Mouse (Mus musculus) regulatory T cell (primary cell): Measurements from ENCODE around the gene Gm11099.

Experiments
- in situ Hi-C: fragments of 300-600 bp; cut with MboI, MseI; formaldehyde crosslinking; loops from one replicate; pipeline ENCODE4 v1.15.1; 2025; ENCODE audit warnings: high pct_unique_total_duplicates

The Gm11099 gene

GRCm38 (mm10) chr2:58859134-58859533, at the start of gene Gm11099:
Gene Gm11099 (plus strand): TSS chr2:58859434.
- in situ Hi-C loops, result loop anchor here (5.0 kb wide), 1 partner anchor 63 kb away; no protein-coding TSS in a partner anchor

GRCm38 (mm10) chr2:58812941-58813340, 46.3 kb upstream of the Gm11099 start:
- in situ Hi-C loops, result no loop called here

- in situ Hi-C loops, result no loop called here
Measured at GRCm38 (mm10) chr2:58828910-58829600, 30.2 kb upstream of the Gm11099 start.

- in situ Hi-C loops, result no loop called here
Measured at GRCm38 (mm10) chr2:58829981-58830742, 29.1 kb upstream of the Gm11099 start.

GRCm38 (mm10) chr2:58832253-58832980, 26.8 kb upstream of the Gm11099 start:
- in situ Hi-C loops, result no loop called here

GRCm38 (mm10) chr2:58841021-58841420, 18.2 kb upstream of the Gm11099 start:
- in situ Hi-C loops, result loop anchor here (10.0 kb wide), 1 partner anchor 816 kb away; no protein-coding TSS in a partner anchor

- in situ Hi-C loops, result loop anchor here (10.0 kb wide), 1 partner anchor 818 kb away; no protein-coding TSS in a partner anchor
Measured at GRCm38 (mm10) chr2:58842443-58842842, 16.8 kb upstream of the Gm11099 start.

- in situ Hi-C loops, result loop anchor here (10.0 kb wide), 1 partner anchor 820 kb away; no protein-coding TSS in a partner anchor
Measured at GRCm38 (mm10) chr2:58844499-58844898, 14.7 kb upstream of the Gm11099 start.

- in situ Hi-C loops, result no loop called here
Measured at GRCm38 (mm10) chr2:58879876-58880275, 20.6 kb downstream of the Gm11099 start.

- in situ Hi-C loops, result loop anchor here (10.0 to 25.0 kb wide), 2 partner anchors 818 to 1500 kb away; no protein-coding TSS in a partner anchor
Measured at GRCm38 (mm10) chr2:58905057-58905456, 45.8 kb downstream of the Gm11099 start.

GRCm38 (mm10) chr2:58906814-58907516, 47.7 kb downstream of the Gm11099 start:
- in situ Hi-C loops, result loop anchor here (10.0 to 25.0 kb wide), 2 partner anchors 820 to 1498 kb away; no protein-coding TSS in a partner anchor

- in situ Hi-C loops, result loop anchor here (25.0 kb wide), 1 partner anchor 825 kb away; no protein-coding TSS in a partner anchor
Measured at GRCm38 (mm10) chr2:58912339-58912738, 53.1 kb downstream of the Gm11099 start.

GRCm38 (mm10) chr2:58918351-58918750, 59.1 kb downstream of the Gm11099 start:
- in situ Hi-C loops, result loop anchor here (25.0 kb wide), 1 partner anchor 831 kb away; no protein-coding TSS in a partner anchor

- in situ Hi-C loops, result no loop called here
Measured at GRCm38 (mm10) chr2:58925551-58925950, 66.3 kb downstream of the Gm11099 start.

GRCm38 (mm10) chr2:58941361-58941760, 82.1 kb downstream of the Gm11099 start:
- in situ Hi-C loops, result no loop called here

GRCm38 (mm10) chr2:58948796-58949195, 89.6 kb downstream of the Gm11099 start:
- in situ Hi-C loops, result no loop called here

- in situ Hi-C loops, result no loop called here
Measured at GRCm38 (mm10) chr2:58952101-58952500, 92.9 kb downstream of the Gm11099 start.

GRCm38 (mm10) chr2:58956351-58956750, 97.1 kb downstream of the Gm11099 start:
- in situ Hi-C loops, result no loop called here

- in situ Hi-C loops, result no loop called here
Measured at GRCm38 (mm10) chr2:58956770-58957300, 97.6 kb downstream of the Gm11099 start.
